Mouse (Mus musculus): Measurements from ENCODE around the gene Sos1.

DNA sequence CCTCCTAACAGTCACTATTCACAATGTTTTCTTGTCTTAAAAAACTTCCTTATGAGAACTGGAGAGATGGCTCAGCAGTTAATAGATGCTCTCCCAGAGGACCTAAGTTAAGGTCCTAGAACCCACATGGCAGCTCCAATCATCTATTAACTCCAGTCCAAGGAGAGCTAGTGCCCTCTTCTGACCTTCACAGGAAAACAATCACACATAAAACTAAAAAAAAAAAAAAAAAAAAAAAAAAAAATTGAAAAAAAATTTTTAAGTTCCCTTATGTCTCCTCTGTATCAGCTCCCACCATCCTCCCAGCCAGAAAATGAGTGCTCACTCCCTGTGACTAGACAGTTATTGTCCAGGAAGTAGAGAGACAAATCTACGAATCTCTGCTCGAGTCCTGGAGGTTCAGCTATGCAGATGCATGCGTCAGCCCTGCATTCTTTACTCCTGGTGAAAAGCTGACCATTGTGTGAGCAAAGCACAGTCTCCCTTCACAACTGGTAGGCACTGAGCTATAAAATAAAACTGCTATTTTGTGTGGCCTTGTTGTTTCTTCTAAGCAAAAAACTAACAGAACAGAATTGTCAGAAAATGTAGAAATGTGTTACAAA lies 29.7 kb downstream of the Sos1 start:
- TF ChIP-seq CTCF (IDR thresholded peaks at IDR 0.05; ENCODE audit: insufficient read depth, low read length): no peak
- no peak for TF ChIP-seq POLR2A (IDR thresholded peaks at IDR 0.05; ENCODE audit: borderline replicate concordance, extremely low read depth, low read depth, low read length)
